Mouse (Mus musculus) layer of hippocampus, adult 18-20 months (tissue): Measurements from ENCODE around the gene Ankmy1. TPM values are rescaled to one million over a fixed set of nuclear protein-coding genes. Genes with fewer than 3 reads are reported as not detected.

Experiments used
- DNase-seq, 2 experiments: peaks; one replicate each; pipeline ENCODE4 v3.0.0; 2022; ENCODE audit warnings: low spot score in 2 of 2
- long read RNA-seq: library from polyadenylated mRNA; stranded (forward); transcript quantifications from one replicate; pipeline ENCODE4 v2.0.0, GENCODE M21; 2021
- total RNA-seq, 2 experiments: library from RNA; stranded (reverse); gene quantifications; 2 replicates each; pipeline ENCODE4 v1.2.3; 2021

The Ankmy1 gene
- total RNA-seq = under 1 TPM; 0.42 to 0.53 TPM
- long read RNA-seq = 0 reads

DNA sequence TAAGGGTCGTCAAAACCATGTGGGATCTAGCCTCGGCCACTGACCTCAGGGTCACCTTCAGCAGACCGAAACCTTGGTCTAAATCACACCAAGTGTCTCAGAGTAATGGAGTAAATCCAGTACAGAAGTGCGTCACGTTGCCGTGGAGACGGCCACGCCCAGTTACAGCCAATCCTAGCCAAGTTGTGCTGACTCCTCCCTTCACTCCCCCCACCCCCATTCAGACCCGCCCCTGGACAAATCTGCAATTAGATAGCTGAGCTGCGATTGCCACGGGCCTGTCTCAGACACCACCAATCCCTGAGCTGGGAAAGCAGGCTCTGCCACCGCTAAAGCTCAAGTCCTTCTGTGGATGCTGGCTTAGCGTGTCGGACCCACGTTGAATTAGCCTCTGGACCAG is at the start of gene Ankmy1:
Gene Ankmy1, minus strand, starts transcription at position 121 of the 400 bp plus-strand sequence.
- peak in 1 of 2 experiments; percentile 64 for DNase-seq

DNA sequence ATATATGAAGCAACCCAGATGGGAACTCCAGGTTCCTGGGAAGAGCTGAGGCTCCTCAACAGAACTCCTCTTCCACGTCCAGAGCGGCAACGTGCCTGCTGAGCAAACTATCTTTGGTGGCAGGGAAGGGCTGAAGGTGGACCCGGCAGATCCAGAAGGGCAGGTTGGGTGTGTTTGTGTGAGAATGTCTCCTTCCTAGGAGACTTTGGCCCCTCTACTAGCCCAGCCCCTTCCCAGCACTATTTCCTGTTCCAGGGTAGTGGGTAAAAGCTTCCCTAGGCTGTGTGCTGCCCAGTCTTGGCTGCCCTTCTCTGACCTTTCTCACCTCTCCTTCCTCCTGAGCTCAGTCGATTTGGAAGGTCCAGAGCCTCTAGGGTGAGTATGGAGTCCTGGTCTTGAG is 47.9 kb upstream of the Ankmy1 start, which contains the start of gene Gpr35:
Gene Gpr35, plus strand, starts transcription at position 259 of the 400 bp plus-strand sequence.
- no peak for DNase-seq

DNA sequence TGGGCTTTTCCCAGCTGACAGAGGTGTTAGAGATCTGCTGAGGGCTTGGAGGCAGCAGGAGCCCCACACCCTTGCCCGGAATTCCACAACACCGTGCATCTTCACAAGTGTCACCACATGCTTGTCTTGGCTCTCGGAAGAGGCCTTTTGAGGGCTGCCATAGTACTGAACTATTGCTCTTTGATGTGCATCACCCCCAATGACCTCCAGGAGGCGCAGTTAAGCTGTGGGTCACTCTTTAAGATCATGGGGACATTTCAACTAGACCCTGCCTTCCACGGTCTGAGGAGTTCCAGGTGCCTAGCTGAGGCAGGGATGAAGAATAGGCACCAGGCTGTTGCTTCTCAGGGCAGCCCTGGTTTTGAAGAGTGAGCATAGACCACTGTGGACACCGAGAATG is 46.7 kb upstream of the Ankmy1 start:
- DNase-seq = no peak

DNA sequence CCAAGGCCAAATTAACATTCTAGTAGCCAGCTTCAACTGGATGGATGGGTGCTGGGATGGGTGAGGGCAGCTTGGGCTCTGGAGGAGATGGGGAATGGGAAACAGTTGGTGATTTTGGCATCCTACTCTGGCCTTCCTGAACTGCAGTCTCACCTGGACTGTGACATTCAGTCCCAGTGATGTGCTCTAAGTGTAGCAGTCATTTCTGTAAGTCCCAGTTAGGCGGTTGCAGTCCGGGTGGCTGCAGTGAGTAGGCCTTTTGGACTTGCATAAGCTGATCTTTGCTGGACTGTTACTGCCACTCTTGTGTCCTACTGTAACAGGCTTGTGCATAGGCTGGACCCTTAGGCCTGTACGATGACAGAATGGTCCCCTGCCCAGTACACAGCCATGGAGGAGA is 45.3 kb upstream of the Ankmy1 start:
- no peak for DNase-seq

DNA sequence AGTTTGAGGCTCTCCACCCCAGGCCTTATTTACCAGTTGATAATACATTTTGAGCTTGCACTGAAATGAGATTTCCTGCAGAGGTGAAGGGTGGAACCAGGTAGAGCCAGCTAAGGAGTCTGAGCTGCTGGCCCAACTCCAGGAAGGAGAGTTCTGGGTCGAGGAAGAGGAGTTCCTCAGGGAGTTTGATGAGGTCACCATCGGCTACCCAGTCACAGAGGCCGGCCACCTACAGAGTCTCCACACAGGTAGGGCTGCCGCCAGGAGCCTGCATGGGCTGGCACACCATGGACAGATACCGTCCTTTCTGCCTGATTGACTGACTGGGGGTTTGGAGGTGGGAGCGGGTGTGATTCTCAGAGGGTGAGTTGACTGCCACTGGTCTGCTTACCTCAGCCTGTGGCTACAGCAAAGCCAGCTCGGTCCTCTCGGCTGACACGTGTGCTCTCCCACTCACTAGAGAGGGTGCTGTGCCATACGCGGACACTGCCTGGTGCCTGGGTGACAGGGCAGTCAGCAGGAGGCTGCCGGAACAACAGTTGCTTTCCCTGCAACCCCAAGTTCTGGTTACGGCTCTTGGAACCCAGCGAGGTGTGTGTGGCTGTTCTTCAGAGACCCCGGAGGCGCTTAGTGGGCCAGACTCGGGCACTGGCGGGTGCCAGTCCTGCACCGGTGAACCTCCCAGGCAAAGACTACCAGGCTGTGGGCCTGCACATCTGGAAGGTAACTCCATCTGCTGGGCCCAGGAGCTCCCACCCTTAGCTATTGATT is 40.7 kb upstream of the Ankmy1 start:
- DNase-seq = no peak

DNA sequence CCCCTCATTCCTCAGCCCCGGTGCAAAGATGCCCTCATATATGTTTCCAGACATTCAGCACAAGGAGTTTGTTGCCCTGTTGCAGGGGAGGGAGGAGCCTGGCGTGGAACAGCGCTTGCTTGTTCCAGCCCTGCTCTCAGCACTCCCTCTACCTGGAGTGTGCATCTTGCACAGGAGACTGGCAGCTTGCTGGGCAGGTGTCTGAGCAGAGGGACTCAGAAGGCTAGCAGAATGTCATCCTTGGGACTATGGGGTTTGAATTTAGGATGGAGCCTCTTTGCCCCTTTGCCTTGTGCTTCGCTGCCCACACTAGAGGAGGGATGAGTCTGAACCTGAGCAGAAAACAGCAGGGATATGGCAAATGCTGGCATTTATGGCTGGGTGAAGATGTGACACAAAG is 37.0 kb upstream of the Ankmy1 start:
- no peak for DNase-seq

DNA sequence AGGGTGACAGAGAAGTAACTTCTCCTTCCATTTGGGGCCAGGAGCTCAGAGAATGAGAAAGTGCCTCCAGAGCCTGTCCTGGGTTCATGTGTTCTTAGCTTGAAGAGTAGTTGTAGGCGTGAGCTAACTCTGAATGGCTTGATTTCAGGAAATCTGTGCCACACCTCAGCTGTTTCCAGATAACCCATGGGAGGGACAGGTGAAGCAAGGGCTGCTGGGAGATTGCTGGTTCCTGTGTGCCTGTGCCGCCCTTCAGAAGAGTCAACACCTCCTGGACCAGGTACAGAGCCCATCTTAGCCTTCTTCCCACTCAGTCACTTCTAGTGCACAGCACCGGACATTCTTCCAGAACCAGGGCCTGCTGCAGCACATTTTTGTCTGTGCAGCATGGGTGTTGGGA is 35.1 kb upstream of the Ankmy1 start:
- no peak for DNase-seq

DNA sequence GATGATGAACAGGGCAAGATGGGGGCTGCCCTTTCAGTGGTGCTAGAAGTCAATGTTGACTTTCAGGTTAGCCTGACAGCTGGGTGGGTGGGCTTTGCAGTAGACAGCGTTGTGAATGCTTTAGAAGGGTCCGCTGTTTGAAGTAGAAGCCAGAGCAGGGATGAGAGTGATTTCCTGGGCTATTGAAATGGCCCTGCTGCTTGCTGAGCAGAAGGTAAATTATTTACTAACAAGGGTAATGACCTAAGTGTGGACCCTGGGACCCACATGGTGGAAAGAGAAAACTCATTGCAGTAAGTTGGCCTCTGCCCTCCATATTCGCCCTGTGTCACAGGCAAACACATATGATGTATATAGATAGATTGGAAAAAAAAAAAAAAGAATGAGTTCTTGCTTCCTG is 33.8 kb upstream of the Ankmy1 start:
- no peak for DNase-seq

DNA sequence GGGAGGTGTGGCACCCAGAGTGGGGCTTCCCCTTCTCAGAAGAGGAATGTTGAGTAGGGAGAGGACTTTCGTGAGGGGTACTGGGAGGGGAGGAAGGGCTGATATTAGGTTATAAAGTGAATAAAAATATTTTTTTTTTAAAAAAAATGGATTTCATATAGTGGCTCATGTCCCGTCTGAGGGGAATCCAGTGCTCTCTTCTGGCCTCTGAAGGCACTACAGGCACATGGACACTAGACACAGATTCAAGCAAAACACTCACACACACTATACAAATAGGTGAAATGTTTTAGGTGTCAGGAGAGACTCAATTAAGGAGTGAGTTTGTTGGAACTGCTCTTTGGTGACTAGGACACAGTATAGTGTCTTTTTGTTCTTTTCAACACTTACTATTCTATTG is 33.3 kb upstream of the Ankmy1 start:
- DNase-seq = no peak

DNA sequence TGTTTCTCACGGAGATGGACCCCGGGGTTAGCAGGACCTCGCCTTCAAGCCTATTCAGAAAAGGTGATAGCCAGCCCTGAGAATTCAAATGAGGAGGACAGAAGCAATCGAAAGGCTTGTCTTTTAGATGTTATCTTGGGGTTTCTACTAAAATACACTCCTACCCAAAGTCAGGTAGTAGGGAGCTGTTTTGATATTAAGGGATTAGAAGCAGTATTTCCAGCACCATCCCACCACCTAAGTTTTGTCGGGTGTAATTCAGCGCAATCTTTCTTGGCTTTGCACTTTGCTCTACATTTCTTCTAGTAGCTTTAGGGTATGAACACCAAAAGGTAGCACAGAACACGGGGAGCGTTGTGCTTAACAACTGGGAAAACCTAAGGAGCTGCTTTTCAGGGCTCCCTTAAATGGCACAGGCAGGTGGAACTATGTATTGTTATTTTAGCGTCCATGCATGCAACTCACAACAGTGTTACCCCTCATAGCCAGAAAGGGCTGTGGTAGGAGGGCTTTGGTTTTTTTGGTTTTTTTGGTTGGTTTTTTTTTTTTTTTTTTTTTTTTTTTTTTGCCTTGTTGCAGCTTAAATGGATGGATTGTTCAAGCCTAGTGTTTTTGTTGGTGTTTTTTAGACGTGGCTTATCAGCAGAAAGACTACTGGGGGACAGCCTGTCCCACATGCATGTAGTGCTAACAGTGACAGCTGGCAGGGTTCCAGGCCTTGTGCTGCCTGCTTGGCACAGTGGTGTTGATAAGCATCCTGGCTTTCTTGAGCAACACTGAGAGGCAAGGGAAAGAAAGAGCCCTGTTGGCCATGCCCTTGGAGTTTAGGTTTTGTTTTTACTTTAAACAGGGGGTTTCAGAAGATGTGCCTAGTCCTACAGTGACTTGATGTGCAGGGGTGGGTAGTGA is 32.6 kb upstream of the Ankmy1 start:
- DNase-seq = peak in 1 of 2 experiments; percentile 28

DNA sequence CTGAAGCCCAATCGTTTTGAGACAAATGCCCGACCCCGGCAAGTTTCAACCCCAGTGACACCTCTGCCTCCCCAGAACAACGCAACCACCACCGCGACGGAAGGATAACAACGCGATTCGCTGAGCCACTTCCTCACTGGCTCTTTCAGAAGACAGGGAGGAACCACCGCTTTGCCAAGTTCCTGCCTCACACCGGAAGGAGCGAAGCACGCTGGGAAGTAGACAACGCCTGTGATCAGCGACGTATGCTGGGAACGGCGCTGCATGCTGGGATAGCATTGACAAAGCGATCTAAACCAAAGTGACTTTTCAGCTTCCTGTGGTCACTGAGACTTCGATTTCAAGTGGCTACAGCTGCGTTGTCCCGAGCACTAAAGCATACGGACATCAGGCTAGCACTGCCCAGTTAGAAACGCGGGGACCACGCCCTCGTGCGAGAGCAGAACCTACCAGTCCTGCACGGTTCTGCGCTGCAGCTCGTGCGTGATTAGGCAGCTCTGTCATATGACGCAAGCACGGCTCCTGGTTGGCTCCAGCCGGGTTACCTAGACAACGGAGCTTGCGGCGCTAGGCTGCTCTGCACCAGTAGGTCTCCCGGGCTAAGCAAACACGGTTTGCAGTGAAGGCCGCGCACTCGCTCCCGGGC is 31.6 kb upstream of the Ankmy1 start, which contains the start of gene Capn10:
Gene Capn10, plus strand, starts transcription at position 195 of the 646 bp plus-strand sequence.
- DNase-seq = peak; percentile 96 to 98

DNA sequence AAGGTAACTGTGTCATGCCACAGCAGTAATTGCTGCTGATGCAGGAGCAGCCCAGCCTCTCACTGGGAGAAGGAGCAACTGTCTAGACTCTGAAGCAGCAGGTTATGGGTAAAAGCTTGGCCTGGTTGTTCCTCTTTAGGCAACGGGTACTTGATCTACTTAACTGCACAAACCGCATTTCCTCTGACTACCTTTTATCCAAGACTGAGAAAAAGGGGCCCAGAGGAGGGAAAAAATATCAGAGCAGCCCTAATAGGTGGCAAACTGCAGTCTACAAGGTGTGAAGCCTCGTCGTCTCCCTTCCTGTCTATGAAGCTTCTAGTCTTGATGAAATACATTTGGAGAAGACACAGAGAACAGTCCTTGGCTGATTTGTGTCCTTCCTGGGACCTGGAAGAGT is 30.9 kb upstream of the Ankmy1 start:
- DNase-seq = no peak

DNA sequence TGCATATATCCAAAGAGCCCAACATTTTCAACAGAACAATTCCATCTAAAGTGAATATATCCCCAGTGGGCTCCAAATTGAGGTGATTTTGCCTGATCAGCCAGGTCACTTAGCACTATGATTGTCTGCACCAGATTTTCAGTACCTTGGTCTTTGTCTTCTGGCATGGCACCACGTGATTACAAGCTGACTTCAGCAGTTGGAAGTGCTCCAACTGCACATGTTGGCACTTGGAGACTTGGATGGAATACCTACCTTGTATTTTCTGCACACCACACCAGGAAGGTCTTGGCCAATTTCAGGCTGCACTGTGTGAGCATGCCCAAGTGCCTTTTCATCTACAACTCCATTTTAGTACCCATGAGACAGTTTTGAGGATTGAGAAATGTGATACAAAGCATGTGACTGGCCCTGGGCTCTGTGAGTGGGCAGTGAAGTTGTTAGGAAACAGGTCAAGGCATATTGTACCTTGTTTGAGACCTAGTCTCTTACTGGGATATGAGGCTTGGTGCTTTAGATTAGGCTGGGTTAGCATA is 27.5 kb upstream of the Ankmy1 start:
- no peak for DNase-seq

DNA sequence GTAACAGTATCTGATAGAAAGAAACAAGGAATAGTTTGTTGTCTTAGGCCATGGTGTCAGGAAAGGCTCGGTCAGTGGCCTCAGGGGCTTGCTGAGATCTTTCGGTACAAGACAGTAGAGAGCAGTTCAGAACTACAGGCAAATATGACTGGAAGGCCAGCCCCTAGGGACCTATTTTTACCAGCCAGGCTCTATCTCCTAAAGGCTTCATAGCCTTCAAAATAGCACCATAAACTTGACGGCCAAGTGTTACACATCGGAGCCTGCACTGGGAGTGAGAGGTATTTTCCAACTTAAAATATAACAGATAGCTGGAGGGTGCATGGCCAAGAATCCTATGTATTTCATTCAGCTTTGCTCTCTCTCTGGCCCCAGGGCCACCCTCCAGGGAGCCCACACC is 18.8 kb upstream of the Ankmy1 start:
- DNase-seq = no peak

DNA sequence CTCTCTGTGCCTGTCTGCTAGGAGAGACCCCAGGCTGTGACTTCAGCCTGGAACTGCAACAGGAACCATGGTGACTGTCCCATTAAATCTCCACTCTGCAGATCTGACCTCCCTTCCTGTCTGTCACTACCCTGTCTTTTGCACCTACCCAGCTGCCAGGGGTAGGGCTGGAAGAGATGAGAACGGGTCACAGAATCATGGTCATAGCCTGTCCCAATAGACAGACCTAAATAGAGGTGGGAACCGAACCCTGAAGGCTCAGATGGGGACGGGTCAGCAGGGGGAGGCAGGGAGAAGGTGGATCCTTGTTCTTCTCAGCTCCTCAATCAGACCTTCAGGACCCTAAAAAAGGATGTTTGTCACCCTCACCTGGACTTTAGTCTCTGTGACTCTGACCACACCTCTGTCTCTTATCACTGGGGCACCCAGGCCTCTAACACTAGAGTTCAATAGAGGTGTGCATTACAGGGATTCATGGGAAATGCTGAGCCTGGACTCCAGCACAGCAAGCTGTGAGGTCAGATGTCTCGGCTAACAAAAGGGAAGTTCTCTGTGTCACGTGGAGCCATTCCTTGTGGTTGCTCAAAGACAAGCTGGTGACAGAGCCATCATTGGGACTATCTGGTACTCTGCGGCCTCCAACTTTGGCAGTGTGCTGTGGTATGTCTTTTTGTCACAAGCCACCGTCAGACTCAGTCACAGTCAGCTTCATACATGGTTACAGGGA is 17.9 kb upstream of the Ankmy1 start:
- no peak for DNase-seq

DNA sequence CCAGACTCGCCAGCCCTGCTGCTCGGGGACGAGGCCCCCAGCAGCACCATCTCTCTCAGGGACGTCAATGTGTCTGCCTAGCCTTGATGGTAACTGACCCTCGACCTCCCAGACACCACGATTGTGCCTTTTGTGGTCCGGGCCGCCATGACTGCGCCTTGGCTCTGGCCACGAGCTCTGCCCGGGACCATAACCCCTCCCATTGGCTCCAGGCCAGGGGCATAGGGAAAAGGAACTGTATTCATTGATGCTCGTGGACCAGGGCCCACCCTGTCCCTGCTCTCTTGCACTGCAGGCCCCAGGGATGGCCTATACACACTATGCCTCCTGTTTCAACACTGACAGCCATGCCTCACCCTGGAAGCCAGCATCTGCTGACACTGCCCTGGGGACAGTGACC is 17.1 kb upstream of the Ankmy1 start:
- DNase-seq = no peak

DNA sequence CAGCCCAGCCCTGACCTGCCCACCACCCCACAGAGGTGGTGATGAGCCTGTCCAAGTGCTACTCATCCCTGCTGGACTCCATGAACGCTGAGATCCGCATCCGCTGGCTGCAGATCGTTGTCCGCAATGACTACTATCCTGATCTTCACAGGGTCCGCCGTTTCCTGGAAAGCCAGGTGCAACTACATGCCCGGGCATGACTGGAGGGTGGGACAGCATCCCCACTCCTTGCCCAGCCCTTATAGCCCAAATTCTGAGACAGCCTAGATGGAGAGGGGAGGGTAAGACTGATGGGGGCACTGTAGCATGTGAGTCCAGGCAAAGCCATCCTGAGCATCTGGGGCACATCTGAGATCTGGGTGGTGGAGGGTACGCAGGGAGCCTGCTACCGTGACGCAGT is 16.4 kb upstream of the Ankmy1 start:
- DNase-seq = no peak

DNA sequence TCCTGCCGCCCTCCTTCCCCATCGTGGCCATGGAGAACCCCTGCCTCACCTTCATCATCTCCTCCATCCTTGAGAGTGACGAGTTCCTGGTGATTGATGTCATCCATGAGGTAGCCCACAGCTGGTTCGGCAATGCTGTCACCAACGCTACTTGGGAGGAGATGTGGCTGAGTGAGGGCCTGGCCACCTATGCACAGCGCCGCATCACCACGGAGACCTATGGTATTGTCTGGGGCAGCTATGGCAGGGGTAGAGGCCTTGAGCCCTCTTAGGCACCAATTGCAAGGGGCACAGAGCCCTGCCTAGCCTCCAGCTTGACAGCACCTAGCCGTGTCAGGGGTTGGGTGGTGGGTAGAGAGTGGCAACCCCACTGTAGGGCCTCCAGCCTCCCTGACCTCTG is 14.0 kb upstream of the Ankmy1 start:
- no peak for DNase-seq

DNA sequence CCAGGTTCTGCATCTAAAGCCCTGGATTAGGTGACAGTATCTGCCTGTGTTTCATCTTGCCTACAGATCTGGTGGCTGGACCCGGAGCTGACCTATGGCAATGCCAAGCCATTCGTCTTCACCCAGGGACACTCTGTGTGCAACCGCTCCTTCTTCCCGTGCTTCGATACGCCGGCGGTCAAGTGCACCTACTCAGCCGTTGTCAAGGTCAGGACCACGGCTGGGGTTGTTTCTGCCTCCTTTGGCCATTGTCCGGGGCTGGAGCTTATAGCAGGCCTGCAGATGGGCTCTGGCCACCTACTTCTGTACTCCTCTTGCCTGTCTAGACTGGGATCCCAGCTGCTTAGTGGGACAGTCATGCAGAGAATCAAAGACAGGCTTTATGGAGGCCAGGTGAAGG is 12.3 kb upstream of the Ankmy1 start:
- no peak for DNase-seq

DNA sequence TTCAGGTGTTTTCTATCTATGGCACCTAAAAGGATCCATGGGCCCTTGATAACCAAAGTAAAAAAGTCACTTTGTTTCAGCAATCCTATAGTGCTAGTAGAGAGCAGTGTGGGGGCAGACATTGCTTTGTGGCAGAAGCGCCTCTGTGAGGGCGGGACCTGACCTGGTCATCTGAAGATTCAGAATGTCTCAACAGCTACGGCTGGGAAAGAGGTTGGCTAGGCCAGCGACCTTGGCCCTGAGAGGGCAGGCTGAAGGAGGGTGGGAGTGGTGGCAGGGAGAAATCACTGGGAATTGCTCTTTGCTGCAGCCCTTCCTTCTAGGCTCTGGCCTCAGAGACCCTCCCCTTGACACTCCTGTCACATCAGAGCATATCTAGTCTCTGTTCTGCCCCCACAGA is 11.5 kb upstream of the Ankmy1 start:
- no peak for DNase-seq

DNA sequence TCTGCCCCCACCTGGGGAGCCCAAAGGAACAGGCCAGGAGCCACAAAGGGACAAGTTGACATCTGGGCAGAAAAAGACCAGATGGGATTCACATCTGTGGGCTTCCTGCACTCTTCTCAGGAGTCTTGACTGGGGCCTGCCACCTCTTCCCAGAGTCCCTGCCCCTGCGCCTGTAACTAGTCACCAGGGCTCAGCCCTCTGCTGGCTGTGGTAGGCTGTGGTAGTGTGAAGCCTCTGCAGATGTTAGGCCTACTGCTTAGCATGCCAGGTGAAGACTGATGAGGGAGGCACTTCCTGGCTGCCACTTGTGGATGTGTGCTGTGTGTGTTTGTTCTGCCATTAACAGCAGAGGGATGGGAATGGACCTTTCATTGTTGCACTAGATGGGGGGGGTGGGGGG is 9.6 kb upstream of the Ankmy1 start:
- DNase-seq = no peak
